Mouse (Mus musculus) bone marrow macrophage, adult 2 months (primary cell): ENCODE results near the gene Rngtt. TPM values are rescaled to one million over a fixed set of nuclear protein-coding genes. Genes with fewer than 3 reads are reported as not detected.

ENCODE experiments used
- H3K27ac ChIP-seq: 2 replicates; pipeline ENCODE4 v1.5.1; 2012; ENCODE audit warnings: low read depth, low read length; ENCODE audit not compliant: insufficient read depth
- H3K4me1 ChIP-seq: 2 replicates; pipeline ENCODE4 v1.6.1; 2012; ENCODE audit warnings: low read length; ENCODE audit not compliant: control insufficient read depth, insufficient read depth
- H3K4me3 ChIP-seq: 2 replicates; pipeline ENCODE4 v1.5.1; 2012; ENCODE audit warnings: mild to moderate bottlenecking, low read length, moderate library complexity; ENCODE audit not compliant: insufficient read depth
- CTCF ChIP-seq: IDR thresholded peaks from 2 replicates; pipeline ENCODE4 v1.5.1; 2012; ENCODE audit warnings: low read depth, mild to moderate bottlenecking, low read length, moderate library complexity
- POLR2A ChIP-seq: IDR thresholded peaks from 2 replicates; pipeline ENCODE4 v1.6.1; 2012; ENCODE audit warnings: mild to moderate bottlenecking, low read depth, low read length, borderline replicate concordance
- polyA plus RNA-seq: library from polyadenylated mRNA; stranded (reverse); fragments of >200 nt; gene quantifications from 2 replicates; pipeline ENCODE4 v1.2.4, GENCODE M21; 2012; ENCODE audit not compliant: missing spikeins, insufficient read depth, insufficient read length

Rngtt gene
- polyA plus RNA-seq, 1 experiment, result 19.4 TPM

DNA sequence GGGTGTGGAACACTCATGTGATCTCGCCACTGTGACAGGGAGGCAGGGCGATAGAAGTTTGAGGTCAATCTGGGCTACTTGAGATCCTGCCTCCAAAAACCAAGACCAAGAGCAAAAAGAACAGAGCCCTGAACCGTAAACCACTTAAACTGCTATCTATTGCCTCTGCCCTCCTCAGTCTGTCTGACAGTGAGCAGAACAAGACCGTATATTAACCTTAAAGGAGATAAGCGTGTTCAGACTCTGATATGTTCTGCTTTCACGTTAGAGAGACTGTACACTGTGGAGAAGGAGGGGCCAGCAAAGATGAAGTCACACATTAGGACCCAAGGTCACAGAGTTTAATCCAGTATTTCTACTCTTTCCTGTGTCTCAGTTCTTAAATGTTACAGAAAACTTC, 68.8 kb downstream of the Rngtt start:
- Histone ChIP-seq H3K4me1 (peaks cover 10% of the 10 kb centered on the region), H3K4me3 (no peak overlapping the region), H3K27ac (no peak overlapping the region)
- TF ChIP-seq CTCF (no peak), POLR2A (no peak)

DNA sequence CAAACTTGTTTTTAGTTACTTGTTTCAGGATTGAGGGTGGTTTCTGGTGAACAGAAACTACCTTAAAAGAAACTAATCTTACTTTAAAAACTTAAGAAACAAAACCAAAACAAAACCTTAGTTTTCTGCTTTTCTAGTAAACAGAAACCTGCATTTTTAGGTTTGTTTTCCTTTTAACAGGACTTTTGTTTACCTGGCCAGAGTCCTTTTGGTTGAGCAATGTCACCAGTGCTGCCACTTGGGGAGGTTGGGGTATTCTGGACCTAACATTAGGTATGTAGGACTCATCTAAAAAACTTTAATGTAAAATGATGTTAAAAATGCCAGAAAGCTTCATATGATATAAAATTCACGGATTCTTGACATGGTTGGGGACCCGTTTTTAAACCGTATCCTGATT, 78.8 kb downstream of the Rngtt start:
- H3K4me3 ChIP-seq, result no peak overlapping the region
- H3K27ac ChIP-seq, result no peak overlapping the region
- peaks cover 1% of the 10 kb centered on the region; the same call in 1 of the 2 replicates for H3K4me1 ChIP-seq
- TF ChIP-seq CTCF (no peak), POLR2A (no peak)

GRCm38 (mm10) chr4:33390660-33391059, 80.5 kb downstream of the Rngtt start:
- Histone ChIP-seq H3K4me3 (no peak overlapping the region), H3K4me1 (no peaks in the 10 kb centered on the region), H3K27ac (no peak overlapping the region)
- TF ChIP-seq POLR2A (no peak), CTCF (no peak)

- H3K4me3 ChIP-seq, result no peak overlapping the region
- no peaks in the 10 kb centered on the region for H3K4me1 ChIP-seq
- no peak overlapping the region for H3K27ac ChIP-seq
- TF ChIP-seq CTCF (no peak), POLR2A (no peak)
Measured at GRCm38 (mm10) chr4:33393437-33393836, 83.3 kb downstream of the Rngtt start.

- Histone ChIP-seq H3K4me3 (no peak overlapping the region), H3K27ac (no peak overlapping the region), H3K4me1 (no peaks in the 10 kb centered on the region)
- TF ChIP-seq CTCF, result peak; percentile 62
- no peak for TF ChIP-seq POLR2A
Measured at GRCm38 (mm10) chr4:33396222-33397176, 86.4 kb downstream of the Rngtt start.

DNA sequence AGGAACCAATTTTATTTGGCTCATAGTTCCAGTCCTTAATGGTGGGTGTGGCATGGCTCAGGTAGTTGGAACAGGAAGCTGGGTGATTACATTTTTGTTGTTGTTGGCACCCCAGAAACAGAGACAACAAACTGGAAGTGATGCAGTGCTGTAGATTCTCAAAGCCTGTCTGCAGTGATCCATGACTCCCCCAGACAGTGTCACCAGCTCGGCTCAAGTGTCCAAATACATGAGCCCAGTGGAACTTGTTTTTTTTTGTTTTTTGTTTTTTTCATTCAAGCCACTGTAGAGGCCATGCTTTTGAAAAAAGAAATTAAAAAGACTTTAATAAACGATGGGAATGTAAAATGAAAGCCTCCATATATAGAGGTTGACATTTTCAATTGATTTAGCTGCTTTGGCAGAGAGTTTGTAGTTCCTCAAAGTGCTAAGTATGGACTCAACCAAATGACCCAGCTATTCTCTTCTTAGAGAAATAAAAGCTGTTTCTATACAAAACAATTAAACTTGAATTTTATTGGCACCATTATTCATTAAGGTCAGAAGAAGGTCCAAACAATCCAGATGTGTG, 95.7 kb downstream of the Rngtt start:
- no peaks in the 10 kb centered on the region for H3K4me1 ChIP-seq
- TF ChIP-seq POLR2A, result no peak
- TF ChIP-seq CTCF, result no peak
- H3K4me3 ChIP-seq, result no peak overlapping the region
- H3K27ac ChIP-seq, result no peak overlapping the region

DNA sequence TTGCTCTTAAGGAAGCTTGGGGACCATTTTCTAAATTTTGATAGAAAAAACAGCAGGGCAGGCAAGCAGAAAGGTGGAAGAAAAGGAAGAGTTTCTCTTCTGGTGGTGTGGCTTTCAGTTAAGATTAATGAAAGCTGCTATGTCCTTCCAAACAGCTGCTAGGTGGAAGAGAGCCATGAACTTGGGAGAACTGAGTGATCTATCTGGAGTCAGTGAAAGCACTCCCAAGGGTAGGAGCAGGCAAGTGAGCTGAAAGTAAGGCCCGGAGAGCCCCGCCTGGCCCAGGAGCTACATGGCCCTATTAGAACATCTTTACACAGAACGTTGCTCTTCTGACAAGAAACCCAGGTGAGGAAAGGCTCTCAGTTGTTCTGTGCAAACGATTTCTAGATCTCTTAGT, 103.7 kb downstream of the Rngtt start:
- no peak for TF ChIP-seq POLR2A
- no peak for TF ChIP-seq CTCF
- Histone ChIP-seq H3K4me3 (no peak overlapping the region), H3K4me1 (no peaks in the 10 kb centered on the region), H3K27ac (no peak overlapping the region)

- TF ChIP-seq CTCF, result no peak
- TF ChIP-seq POLR2A, result no peak
- H3K4me3 ChIP-seq, result no peak overlapping the region
- H3K27ac ChIP-seq, result no peak overlapping the region
- H3K4me1 ChIP-seq, result peaks cover 4% of the 10 kb centered on the region
Measured at GRCm38 (mm10) chr4:33414781-33415180, 104.7 kb downstream of the Rngtt start.

DNA sequence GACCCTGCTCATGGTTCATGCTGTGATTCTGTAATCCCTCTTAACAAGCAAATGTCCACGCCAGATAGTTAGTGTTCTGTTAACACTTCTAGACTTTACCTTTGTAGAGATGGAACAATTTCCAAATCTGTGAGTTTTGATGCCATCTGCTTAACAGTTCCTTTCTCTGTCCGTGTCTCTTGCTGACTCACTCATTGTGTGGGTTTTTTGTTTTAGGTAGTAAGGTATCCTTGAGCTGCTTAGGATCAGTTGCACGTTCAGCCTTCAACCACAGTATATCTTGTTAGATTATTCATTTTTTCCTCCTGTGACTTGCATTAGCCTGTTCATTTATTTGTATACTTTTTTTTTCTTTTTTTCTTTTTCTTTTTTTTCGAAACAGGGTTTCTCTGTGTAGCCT, 107.3 kb downstream of the Rngtt start:
- TF ChIP-seq CTCF (no peak), POLR2A (no peak)
- Histone ChIP-seq H3K4me1 (peaks cover 6% of the 10 kb centered on the region), H3K4me3 (no peak overlapping the region)

GRCm38 (mm10) chr4:33419644-33420043, 109.5 kb downstream of the Rngtt start:
- Histone ChIP-seq H3K27ac (no peak overlapping the region), H3K4me1 (peaks cover 6% of the 10 kb centered on the region), H3K4me3 (no peak overlapping the region)
- TF ChIP-seq POLR2A (no peak), CTCF (no peak)

More for the DNA sequence above, 107.3 kb downstream of the Rngtt start:
- no peak overlapping the region for H3K27ac ChIP-seq
